Mouse (Mus musculus) limb, embryonic 12.5 days (tissue): ENCODE data around the gene Cped1. TPM values are rescaled to one million over a fixed set of nuclear protein-coding genes. Genes with fewer than 3 reads are reported as not detected.
"Not testable (repeated sequence)": the region's sequence is repeated elsewhere in the genome, so short reads cannot be mapped to it uniquely, and the experiment has no call there.

Source experiments
- ATAC-seq: fragments of 200-750 bp; cut with Nextera tagmentation; 2 replicates; pipeline ENCODE4 v1.8.0; 2017; ENCODE audit warnings: low read depth, moderate TSS enrichment; ENCODE audit not compliant: insufficient number of reproducible peaks, insufficient read depth, low FRiP score, low TSS enrichment
- H3K27ac ChIP-seq: fragments of 300-500 bp; sonication (generic); 2 replicates; pipeline ENCODE4 v1.5.1; 2016; ENCODE audit warnings: mild to moderate bottlenecking, moderate library complexity
- H3K27me3 ChIP-seq: fragments of 300-500 bp; sonication (generic); 2 replicates; pipeline ENCODE4 v1.6.1; 2016; ENCODE audit warnings: mild to moderate bottlenecking, moderate library complexity
- H3K36me3 ChIP-seq: fragments of 300-500 bp; sonication (generic); 2 replicates; pipeline ENCODE4 v1.6.1; 2016; ENCODE audit warnings: mild to moderate bottlenecking, moderate library complexity
- H3K4me1 ChIP-seq: fragments of 300-500 bp; sonication (generic); replicated peaks from 2 replicates; pipeline ENCODE4 v1.6.1; 2016
- H3K4me2 ChIP-seq: fragments of 300-500 bp; sonication (generic); 2 replicates; pipeline ENCODE4 v1.6.1; 2016; ENCODE audit warnings: mild to moderate bottlenecking, moderate library complexity
- H3K4me3 ChIP-seq: fragments of 300-500 bp; sonication (generic); replicated peaks from 2 replicates; pipeline ENCODE4 v1.5.1; 2016; ENCODE audit warnings: mild to moderate bottlenecking
- H3K9ac ChIP-seq: fragments of 300-500 bp; sonication (generic); replicated peaks from 2 replicates; pipeline ENCODE4 v1.6.1; 2016; ENCODE audit warnings: mild to moderate bottlenecking, moderate library complexity
- H3K9me3 ChIP-seq: fragments of 300-500 bp; sonication (generic); 2 replicates; pipeline ENCODE4 v1.6.1; 2016; ENCODE audit warnings: mild to moderate bottlenecking, moderate library complexity
- WGBS: fragments of 180-500 bp; shearing (Covaris S2); methylation state at CpG from one replicate; pipeline ENCODE4 v1.1.7; 2016; 5-methylcytosine and 5-hydroxymethylcytosine counted together
- polyA plus RNA-seq: library from polyadenylated mRNA; unstranded; fragments of >200 nt; fragmentation: Nextera tagmentation; extraction: Ambion mirVana; gene quantifications from 2 replicates; pipeline ENCODE4 v1.2.1, GENCODE M21; 2016

The Cped1 gene
- polyA plus RNA-seq, 1 experiment from 2014 or later = 62.3 TPM

DNA sequence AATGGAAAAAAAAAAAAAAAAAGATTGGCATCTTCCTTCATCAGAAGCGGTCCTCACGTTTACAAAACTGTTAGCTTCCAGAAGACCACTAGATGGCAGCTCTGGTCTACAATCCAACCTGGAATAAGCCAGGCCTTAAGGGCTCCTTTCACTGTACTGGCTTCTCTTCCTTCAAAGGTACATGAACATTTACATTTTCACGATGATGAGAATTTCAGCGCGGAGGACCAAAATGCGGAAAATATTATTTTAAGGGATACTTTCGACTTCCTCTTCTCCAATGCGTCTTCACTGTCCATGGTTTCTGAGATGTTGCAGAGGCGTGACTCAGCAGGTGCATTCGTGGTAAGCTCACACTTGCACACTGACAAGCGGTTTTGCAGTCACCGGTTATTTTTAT, 136.4 kb downstream of the Cped1 start:
- H3K9ac ChIP-seq = no peak overlapping the region
- H3K4me1 ChIP-seq = peaks cover 4% of the 10 kb centered on the region; the same call in 1 of the 2 replicates
- no peak for ATAC-seq
- no peaks in the 10 kb centered on the region for H3K27me3 ChIP-seq
- no peaks in the 10 kb centered on the region for H3K9me3 ChIP-seq
- 42% methylated on average over 12 of the region's 12 CpGs for WGBS
- no peak overlapping the region for H3K4me2 ChIP-seq
- H3K4me3 ChIP-seq = no peak overlapping the region
- no peak overlapping the region for H3K27ac ChIP-seq
- H3K36me3 ChIP-seq = peaks cover 19% of the 10 kb centered on the region; the same call in 1 of the 2 replicates

DNA sequence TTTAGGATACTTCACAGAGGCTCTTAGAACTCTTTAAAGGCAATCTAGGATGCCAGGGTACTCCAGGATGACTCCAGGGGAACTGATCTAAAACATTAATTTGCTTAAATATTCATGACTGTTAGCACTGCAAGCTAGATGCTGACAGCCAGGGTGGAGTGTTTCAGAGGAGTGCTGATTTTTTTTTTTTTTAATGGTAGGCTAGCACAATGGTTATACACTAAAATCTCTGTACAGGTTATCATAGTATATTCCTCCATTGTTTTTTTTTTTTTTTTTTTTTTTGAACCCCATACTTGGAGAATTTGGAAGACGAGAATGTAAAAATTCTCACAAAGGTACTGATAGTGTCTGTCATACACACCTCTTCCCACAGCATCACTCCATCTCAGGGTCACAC, 137.0 kb downstream of the Cped1 start:
- no peaks in the 10 kb centered on the region for H3K9me3 ChIP-seq
- H3K4me3 ChIP-seq = no peak overlapping the region
- H3K36me3 ChIP-seq = peaks cover 19% of the 10 kb centered on the region; the same call in 1 of the 2 replicates
- ATAC-seq = no peak
- H3K27ac ChIP-seq = no peak overlapping the region
- H3K27me3 ChIP-seq = no peaks in the 10 kb centered on the region
- H3K4me2 ChIP-seq = no peak overlapping the region
- 95% methylated on average over 1 of the region's 1 CpGs for WGBS
- H3K4me1 ChIP-seq = peaks cover under 1% of the 10 kb centered on the region; the same call in 1 of the 2 replicates
- H3K9ac ChIP-seq = no peak overlapping the region

DNA sequence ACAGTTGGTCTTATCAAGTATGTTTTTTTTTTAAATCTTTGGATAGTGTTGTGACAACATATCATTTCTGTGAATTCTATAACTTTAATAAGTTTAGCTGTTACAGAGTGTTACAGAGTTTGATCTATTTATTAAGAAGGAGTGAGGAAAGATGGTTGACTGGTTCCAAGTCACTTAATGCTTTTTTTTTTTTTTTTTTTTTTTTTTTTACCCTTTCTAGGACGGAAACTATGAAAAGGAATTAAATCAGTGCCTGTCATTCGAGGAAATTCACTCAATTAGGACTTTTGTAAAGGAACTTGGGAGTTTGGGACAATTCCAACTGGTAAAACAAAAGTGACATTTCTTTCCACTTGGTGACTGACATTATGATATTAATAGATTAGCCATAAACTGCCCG, 137.6 kb downstream of the Cped1 start:
- H3K36me3 ChIP-seq = peaks cover 19% of the 10 kb centered on the region; the same call in 1 of the 2 replicates
- no peak overlapping the region for H3K4me2 ChIP-seq
- no peak overlapping the region for H3K4me3 ChIP-seq
- ATAC-seq = no peak
- no peak overlapping the region for H3K27ac ChIP-seq
- no peaks in the 10 kb centered on the region for H3K9me3 ChIP-seq
- H3K9ac ChIP-seq = no peak overlapping the region
- H3K4me1 ChIP-seq = no peaks in the 10 kb centered on the region
- 71% methylated on average over 3 of the region's 3 CpGs for WGBS
- H3K27me3 ChIP-seq = no peaks in the 10 kb centered on the region

DNA sequence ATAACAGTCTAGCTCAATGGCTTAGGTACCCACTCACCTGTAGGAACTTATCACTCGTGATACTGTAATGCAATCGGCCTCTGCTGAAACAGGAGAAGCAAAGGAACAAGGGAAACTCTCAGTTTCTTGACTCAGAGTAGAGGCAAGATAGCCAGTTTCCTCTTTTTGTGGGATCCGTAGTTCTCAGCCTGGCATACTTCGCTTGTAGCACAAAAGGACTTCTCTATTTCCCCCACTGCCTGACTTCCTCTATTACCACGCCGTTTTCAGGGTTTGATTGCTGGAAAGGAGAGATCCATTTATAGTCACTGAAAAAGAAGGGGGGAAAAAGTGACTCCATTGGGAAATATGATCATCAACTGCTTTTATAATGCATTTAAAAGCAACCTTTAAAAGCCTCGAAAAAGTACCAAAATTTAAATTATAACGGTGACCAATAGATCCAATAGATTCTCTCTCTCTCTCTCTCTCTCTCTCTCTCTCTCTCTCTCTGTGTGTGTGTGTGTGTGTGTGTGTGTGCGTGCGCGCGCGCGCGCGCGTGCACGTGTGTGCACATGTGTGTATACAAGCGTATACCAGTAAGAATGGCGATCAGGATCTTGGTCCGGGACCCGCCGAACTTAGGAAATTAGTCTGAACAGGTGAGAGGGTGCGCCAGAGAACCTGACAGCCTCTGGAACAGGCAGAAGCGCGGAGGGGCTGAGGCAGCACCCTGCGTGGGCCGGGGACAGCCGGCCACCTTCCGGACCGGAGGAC, 139.0 kb downstream of the Cped1 start:
- not testable (repeated sequence) for H3K9ac ChIP-seq, H3K9me3 ChIP-seq, H3K4me3 ChIP-seq, H3K4me2 ChIP-seq, H3K4me1 ChIP-seq, H3K27ac ChIP-seq, ATAC-seq, H3K27me3 ChIP-seq
- H3K36me3 ChIP-seq = peaks cover 19% of the 10 kb centered on the region; the same call in 1 of the 2 replicates
- 81% methylated on average over 24 of the region's 31 CpGs for WGBS

DNA sequence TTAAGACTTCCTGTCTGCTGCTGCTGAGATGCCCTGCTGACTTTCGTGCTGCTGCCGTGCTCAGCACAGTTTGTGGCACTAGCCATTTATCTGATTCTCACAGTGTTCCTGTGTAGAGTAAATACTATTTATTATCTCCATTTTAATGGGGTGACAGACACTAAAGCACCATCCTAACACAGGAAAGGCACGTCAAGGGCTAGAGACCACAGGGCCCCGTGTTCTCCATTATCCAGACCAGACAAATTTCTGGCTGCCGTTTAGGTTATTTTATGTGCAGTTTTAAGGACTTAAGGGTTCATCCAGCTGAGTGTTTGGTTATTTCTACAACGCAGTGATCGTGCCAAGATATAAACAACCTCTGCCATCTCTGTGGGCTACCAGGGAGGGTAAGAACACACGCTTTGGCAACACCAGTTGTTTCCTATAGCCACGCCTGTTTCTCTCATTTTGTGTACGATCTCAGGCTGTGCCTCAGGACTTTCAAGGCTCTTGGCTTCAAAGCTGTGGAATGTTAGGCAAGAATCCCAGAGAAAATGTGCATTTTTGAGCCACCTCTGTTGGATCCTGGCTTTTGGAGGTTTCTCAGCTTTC, 149.4 kb downstream of the Cped1 start:
- Histone ChIP-seq H3K4me1 (no peaks in the 10 kb centered on the region; the same call in 1 of the 2 replicates), H3K36me3 (peaks cover 26% of the 10 kb centered on the region), H3K27ac (no peak overlapping the region), H3K9me3 (no peaks in the 10 kb centered on the region), H3K4me3 (no peak overlapping the region), H3K4me2 (no peak overlapping the region), H3K9ac (no peak overlapping the region), H3K27me3 (no peaks in the 10 kb centered on the region)
- no peak for ATAC-seq
- 62% methylated on average over 10 of the region's 10 CpGs for WGBS

DNA sequence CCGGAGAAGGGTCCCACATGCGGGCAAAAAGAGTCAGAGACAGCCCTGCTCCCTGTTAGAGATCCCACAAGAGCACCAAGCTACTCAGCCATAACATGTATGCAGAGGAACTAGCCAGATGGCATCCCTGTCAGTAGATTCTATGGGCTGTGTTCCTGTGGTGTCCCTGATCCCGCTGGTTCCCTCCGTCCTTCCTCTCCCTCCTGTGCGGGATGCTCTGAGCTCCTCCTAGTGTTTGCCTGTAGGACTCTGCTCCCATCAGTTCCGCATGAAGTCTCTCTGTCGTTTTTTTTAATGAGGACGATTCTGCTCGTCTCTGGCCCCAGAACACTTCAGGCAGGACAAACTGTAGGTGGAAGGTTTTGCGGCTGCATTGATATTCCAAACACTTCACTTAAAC, 151.1 kb downstream of the Cped1 start:
- Histone ChIP-seq H3K27ac (no peak overlapping the region), H3K4me2 (no peak overlapping the region), H3K4me1 (no peaks in the 10 kb centered on the region; the same call in 1 of the 2 replicates), H3K27me3 (no peaks in the 10 kb centered on the region), H3K36me3 (peaks cover 31% of the 10 kb centered on the region), H3K4me3 (no peak overlapping the region), H3K9ac (no peak overlapping the region), H3K9me3 (no peaks in the 10 kb centered on the region)
- ATAC-seq = no peak
- WGBS = 63% methylated on average over 10 of the region's 10 CpGs

DNA sequence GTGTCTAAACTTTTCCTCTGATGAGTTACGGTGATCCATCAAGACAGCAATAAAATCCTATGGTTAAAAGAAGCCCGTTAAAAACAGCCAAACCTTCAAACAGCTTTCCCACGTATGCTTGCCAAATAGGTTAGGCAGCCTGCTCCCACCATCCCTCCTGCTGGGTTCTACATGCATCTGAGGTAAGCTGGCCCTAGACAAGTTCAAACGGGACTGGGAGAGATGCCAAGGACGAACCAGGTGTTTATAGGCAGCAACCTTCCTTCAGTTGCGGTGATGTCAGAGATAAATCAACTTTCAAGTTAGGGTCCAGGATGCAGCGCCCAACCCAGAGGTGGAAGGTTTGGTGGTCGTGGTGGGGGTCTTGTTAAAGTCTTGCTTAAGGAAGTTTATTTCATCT, 155.1 kb downstream of the Cped1 start:
- H3K4me2 ChIP-seq = no peak overlapping the region
- no peak overlapping the region for H3K27ac ChIP-seq
- 42% methylated on average over 8 of the region's 8 CpGs for WGBS
- H3K9me3 ChIP-seq = no peaks in the 10 kb centered on the region
- no peak for ATAC-seq
- no peaks in the 10 kb centered on the region for H3K27me3 ChIP-seq
- peaks cover 50% of the 10 kb centered on the region for H3K36me3 ChIP-seq
- H3K4me1 ChIP-seq = no peaks in the 10 kb centered on the region; the same call in 1 of the 2 replicates
- H3K9ac ChIP-seq = no peak overlapping the region
- H3K4me3 ChIP-seq = no peak overlapping the region

DNA sequence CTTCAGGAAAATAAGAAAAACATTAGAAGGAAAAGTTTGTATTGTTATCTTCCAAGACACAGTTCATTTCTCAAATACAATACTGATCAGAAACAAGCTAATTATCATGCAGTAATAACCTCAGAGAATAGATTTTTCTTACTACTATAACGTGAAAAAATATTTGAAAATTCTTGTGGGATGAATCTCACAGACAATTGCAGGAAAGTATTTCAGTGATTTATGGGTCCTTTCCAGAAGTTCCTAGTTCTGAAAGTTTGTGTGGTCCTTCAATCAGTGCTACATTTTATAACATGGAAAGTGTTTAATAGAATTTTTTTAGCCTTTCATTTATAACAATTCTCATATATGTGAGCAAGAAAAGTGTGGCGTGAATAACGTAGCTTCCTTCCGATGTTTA, 161.5 kb downstream of the Cped1 start:
- H3K9ac ChIP-seq = no peak overlapping the region
- peaks cover 68% of the 10 kb centered on the region for H3K36me3 ChIP-seq
- H3K4me1 ChIP-seq = no peaks in the 10 kb centered on the region
- no peaks in the 10 kb centered on the region for H3K27me3 ChIP-seq
- no peak overlapping the region for H3K4me3 ChIP-seq
- ATAC-seq = no peak
- WGBS = 95% methylated on average over 4 of the region's 4 CpGs
- no peak overlapping the region for H3K4me2 ChIP-seq
- H3K27ac ChIP-seq = no peak overlapping the region
- no peaks in the 10 kb centered on the region for H3K9me3 ChIP-seq

DNA sequence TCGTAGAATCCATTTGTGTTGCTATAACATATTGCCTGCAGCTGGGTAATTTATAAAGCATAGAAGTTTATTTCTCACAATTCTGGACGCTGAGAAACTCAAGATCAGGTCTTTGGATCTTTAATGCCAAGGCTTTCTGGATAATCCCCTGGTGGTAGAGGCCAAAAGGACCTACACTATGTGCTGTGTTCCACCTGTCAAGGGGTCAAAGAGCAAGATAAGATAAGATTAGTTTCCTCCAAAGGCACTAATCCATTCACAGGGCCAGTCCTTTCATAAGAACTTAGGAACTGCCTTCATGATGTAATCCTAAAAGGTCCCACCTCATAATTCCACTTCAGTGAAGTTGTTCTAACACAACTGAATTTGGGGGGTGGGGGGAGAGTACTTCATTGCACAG, 162.8 kb downstream of the Cped1 start:
- Histone ChIP-seq H3K4me2 (no peak overlapping the region), H3K36me3 (peaks cover 66% of the 10 kb centered on the region), H3K4me1 (no peaks in the 10 kb centered on the region), H3K4me3 (no peak overlapping the region), H3K9ac (no peak overlapping the region), H3K27me3 (no peaks in the 10 kb centered on the region), H3K27ac (no peak overlapping the region), H3K9me3 (no peaks in the 10 kb centered on the region)
- 83% methylated on average over 2 of the region's 2 CpGs for WGBS
- no peak for ATAC-seq

DNA sequence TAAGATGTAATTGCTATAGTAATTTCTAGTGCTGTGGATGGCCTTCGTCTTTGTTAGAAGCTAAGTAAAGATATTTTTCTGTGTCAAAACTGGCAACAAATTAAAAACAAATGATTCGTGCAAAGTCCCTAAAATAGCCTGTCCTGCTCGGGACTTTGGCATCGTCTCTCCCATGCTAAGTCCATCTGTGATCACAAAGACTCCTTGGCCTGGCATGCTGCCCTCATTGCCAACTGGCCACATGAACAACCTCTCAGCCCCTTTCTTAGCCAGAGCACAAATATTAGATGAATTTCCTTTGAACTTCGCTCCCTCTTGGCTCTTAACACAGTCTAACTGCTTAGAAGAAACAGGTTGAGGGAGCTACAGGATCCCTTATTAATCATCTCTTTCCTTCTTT, 171.7 kb downstream of the Cped1 start:
- no peaks in the 10 kb centered on the region for H3K27me3 ChIP-seq
- no peaks in the 10 kb centered on the region for H3K9me3 ChIP-seq
- ATAC-seq = no peak
- no peak overlapping the region for H3K4me2 ChIP-seq
- H3K36me3 ChIP-seq = peaks cover 37% of the 10 kb centered on the region
- H3K27ac ChIP-seq = no peak overlapping the region
- no peaks in the 10 kb centered on the region for H3K4me1 ChIP-seq
- no peak overlapping the region for H3K4me3 ChIP-seq
- 68% methylated on average over 5 of the region's 5 CpGs for WGBS
- H3K9ac ChIP-seq = no peak overlapping the region

DNA sequence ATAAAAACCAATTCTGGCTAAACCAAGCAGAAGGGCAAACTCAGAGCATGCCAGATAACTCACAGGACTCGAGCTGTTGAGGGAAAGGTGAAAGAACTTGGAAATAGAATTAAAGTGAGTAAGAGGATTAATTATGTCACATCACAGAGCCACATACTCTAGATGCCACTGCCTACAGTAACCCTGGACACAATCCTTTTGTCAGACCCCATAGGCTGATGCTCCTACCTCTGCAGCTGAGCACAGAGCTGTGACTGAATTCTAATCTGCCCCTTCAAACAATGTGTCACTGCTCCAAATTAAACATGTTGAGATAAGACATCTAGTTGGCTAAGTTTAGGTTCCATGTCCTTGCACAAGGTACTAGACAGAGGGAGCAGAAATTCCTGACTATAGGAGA, 176.2 kb downstream of the Cped1 start:
- peaks cover 22% of the 10 kb centered on the region; the same call in 1 of the 2 replicates for H3K36me3 ChIP-seq
- WGBS = 74% methylated on average over 1 of the region's 1 CpGs
- no peak for ATAC-seq

More for the DNA sequence above, 176.2 kb downstream of the Cped1 start:
- Histone ChIP-seq H3K27me3 (no peaks in the 10 kb centered on the region), H3K4me2 (no peak overlapping the region), H3K27ac (no peak overlapping the region), H3K9me3 (no peaks in the 10 kb centered on the region), H3K9ac (no peak overlapping the region), H3K4me1 (no peaks in the 10 kb centered on the region), H3K4me3 (no peak overlapping the region)
